Mouse (Mus musculus): ENCODE results near the gene Cln6. TPM values are rescaled to one million over a fixed set of nuclear protein-coding genes. Genes with fewer than 3 reads are reported as not detected.
"Not testable (repeated sequence)": the region's sequence is repeated elsewhere in the genome, so short reads cannot be mapped to it uniquely, and the experiment has no call there.

Cln6 gene
- 10 to 100 TPM; 14.2 to 20.1 (median 15.6) TPM for total RNA-seq (2022)

DNA sequence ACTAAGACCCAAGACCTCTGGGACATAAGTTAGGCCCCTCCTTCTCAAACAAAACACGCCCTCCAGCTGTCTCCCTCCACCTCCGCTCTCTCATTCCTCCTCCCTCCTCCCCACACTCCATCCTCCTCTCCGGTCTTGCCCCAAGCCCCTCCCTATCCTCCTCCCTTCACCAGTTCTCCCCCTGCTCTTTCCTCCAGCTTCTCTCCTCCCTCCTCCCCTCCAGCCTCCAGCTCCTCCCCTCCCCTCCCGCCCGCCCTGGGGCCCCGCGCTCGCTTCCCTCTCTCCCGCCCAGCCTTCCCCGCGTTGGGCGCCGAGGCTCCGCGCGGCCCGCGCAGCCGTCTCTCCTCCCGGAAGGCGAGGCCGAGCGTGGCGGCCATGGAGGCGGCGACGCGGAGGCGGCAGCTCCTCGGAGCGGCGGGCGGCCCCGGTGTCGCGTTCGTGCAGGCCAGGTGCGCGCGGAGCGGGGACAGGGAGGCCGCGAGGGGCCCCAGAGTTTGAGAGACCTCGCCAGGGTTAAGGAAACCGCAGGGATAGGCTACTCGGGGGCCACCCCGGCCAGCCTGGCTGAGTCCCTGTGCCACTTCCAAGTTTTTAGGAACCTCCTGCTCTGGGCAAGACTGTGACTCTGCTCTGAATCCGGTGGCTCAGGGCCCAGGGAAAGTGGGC lies at the start of gene Cln6:
Gene Cln6, plus strand, starts transcription at position 280 of the 666 bp plus-strand sequence.
- peak; percentile 54 to 65 for DNase-seq (ENCODE audit: low spot score in 2 of 2)

DNA sequence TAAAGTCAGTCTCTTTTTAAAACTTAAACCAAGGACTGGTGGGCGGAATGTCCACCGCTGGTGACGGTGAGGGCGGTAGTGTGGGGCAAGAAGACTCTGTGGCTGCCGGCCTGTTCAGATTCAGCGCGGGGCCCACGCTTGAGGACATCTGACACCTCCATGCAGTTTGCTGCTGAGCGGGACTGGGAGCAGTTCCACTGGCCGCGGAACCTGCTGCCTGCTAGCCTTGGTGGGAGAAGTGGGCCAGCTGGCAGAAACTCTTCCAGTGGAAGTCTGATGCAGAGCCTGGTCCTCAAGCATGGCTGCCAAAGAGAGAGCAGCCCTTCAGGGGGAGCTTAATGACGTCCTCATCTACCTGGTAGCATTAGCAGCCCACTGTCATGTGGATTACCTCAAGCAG lies 48.7 kb upstream of the Cln6 start:
- no peak for DNase-seq (ENCODE audit: low spot score in 2 of 2)

DNA sequence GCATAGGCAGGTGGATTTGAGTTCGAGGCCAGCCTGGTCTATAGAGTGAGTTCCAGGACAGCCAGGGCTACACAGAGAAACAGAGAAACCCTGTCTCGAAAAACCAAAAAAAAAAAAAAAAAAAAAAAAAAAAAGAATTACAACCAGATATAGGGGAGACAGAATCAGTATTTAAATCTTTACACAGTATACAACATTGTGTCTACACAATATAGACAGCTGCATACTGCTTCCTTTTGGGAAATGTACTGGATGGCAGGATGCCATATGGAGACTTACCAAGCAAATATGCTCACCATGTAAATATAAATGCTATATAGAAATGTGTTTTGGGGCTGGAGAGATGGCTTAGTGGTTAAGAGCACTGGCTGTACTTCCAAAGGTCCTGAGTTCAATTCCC lies 39.4 kb upstream of the Cln6 start:
- not testable (repeated sequence) for DNase-seq (ENCODE audit: low spot score in 2 of 2)

DNA sequence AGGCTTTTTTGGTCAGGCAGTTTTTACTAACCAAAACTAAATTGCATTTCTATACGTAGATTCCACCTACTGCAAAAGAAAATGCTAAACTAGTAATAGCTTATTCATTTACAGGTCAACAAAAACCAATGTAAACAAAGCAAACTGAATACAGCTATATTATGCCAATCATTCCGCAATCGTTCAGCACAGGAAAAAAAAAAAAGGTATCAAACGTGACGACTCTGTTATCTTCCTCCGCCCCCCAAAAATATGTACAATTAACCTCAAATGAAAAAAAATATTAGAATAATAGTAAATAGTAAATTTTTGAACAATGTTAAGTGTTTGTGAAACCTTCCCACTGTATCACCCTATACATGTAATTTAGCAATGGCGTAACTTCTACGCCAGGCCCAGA lies 28.5 kb upstream of the Cln6 start:
- DNase-seq (ENCODE audit: low spot score in 2 of 2) = no peak

DNA sequence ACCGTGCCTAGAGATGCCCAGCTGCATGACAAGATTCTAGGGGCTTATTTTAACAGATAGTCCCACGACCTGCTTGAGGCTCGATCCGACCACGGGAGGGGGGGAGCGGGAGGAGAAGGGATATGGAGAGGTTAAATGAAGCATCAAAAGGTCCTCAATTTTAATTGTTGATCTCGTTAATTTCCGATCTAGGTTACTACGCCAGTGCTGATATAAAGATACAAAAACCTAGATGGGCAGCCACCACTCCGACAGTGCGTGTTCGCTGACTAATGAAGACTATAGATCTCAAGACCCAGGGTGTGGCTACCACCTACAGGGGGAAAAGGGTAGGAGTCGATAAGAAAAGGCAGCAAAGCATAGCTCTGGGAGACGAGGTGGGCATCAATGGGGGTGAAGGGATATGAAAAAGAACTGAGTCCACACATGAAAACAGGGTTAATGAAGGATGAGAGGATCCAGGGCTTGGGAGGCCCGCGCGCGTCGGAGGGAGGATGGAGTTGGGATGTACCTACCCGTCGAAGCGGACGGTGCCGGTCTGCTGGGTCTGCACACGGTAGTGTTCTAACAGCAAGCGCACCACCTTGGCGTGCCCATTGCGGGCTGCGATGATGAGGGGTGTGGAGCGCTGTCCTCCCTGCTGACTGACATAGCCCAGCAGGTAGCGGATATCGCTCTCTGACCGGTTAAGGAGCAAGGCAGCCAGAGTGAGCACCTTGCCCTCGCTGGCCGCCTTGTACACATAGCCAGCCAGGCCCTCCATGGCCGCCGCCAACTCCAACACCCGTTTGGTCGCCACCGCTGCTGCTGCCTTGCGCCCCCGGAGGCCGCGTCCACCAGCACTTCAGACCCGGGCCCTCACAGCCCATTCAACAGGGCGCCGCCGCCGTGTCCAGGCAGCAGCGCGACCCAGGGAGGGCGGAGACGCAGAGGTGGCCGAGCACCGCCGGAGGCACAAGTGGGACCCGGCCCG lies 27.8 kb upstream of the Cln6 start:
- DNase-seq (ENCODE audit: low spot score in 2 of 2) = peak in 1 of 2 experiments; percentile 39

DNA sequence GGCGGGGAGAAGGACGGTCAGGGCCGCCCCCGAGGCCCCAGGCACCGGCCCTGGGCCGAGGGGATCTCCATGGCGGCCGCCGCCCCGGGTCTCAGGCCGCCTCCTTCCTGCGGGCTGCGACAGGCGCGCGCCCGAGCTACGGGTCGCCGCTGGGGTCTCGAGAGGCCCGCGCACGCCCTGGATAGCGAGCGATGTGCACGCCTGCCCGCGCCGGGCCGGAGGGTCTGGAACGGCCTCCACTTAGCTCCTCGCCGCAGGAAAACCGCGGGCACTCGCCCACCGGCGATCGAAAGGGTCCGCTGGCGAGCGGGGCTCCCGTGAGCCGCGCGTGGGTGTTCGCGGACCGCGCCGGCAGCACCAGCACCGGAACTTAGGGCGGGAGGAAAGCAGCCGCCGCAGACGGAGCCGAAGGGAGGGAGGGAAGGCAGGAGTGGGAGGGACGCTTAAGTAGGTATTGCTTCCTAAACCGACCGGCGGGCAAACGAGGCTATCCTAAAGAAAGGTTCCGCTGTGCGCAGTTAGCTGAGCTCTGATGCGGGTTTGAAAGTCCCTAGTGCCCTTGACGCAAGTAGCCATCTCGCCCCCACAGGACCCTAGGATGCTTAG lies 27.0 kb upstream of the Cln6 start, which contains the start of gene Fem1b:
Gene Fem1b, minus strand, starts transcription at position 419 of the 606 bp plus-strand sequence.
- peak; percentile 87 to 89 for DNase-seq (ENCODE audit: low spot score in 2 of 2)

DNA sequence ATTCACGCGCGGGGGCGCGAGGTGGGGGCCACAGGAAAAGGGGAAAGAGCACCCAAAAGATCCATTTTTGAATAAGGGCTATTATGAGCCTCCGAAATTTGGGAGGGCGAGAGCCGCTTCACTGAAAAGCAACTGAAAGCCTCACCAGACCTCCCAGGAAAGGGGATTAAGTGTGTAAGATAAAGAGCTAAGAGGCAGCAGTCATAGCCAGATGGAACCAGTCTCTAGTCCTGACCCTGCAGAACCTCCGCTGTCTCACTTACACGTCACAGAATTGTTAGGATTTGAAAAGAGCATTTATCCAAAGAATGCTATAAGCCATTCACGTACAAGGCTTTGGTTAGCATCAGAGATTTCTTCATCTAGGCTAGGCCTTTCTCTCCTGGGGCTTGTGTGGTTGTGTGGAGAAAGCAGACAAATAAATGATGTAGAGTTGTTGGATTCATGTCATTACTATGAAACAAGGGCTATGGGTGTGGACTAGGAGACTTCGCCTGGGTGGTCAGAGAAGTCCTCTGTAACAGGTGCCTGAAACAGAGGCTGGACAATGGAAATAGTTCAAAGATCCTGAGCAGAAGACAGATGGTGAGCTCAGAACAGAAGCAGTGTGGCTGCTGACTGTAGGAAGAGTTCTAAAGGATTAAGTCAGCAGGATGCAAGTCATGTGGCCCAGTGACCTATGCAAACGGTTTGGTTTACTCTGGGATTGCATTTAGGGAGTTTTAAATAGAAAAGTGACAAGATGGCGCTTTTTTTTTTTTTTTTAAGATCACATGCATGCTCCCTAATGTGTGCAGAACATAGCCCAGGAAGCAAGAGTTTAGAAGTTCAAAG lies 26.2 kb upstream of the Cln6 start:
- DNase-seq (ENCODE audit: low spot score in 2 of 2) = no peak

DNA sequence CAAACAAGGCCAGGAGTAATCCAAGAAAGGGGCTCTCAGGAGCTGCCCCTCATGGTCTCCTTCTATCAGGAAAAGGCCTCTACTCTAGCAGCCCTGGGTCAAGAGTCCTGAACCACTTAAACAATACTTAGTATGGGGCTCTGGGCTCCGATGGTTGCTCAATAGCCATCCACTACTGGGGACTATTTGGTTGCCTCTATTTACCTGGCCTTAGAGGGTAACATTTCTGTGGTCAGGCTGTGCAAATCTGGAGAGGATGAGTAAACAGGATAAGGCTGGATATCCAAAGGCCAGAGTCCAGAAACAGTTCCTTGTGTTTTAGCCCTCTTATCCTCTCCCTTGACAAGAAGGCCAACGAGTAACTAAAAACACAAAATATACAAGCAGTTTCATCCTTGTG lies 23.8 kb upstream of the Cln6 start:
- no peak for DNase-seq (ENCODE audit: low spot score in 2 of 2)

DNA sequence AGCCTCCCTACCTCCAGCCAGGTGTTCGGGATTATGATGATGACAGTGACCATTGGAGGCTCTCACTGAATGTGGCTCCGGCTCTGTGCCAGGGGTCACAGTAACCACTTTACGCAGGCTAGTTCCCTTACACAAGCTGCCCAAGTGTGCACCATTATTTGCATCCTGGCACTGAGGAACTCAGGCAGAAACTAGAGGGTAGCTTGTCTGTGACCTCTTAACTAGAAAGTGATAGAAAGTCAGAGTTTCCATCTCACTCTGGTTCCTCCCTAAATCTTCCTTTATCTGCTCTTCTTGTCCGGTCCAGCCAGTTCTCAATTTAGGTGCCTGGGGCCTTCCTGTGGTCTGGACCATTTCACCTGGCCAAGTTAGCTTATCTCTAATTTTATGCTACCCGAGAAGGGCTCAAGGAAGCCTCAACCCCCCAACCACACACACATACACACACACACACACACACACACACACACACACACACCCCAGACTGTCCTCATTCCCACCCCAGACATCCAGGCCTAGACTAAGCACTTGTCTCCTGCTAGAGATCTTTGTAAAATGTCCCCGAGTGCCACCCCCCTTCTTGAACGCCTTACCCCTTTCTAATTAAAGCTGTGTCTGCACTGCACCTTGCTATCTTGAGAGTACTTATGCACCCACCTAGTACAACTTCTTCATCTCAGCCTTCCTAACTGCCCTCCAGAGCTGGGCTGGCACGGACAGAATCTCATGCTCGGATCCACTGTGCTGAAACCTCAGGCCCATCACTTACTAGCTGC lies 22.1 kb upstream of the Cln6 start:
- no peak for DNase-seq (ENCODE audit: low spot score in 2 of 2)

DNA sequence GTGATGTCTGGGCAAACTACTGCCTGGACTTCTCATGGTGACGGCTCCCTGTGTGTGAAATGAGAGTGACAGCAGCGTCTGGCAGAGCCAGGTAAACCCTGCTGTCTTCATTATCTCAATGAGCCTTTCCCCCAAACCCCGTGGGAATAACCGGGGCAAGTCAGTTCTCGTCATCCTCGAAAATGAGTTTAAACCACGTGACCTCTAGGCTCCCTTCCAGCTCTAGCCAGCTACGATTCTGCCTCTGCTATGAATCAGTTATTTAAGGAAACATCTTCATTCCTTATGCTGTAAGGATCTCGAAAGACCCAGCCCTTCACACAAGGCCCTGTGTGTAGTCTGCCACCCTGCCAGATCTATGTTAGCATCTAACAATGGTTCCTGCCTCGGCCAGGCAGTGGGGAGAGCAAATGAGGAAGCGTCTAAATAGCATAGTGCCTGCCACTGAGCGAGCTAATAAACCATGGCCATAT lies 21.4 kb upstream of the Cln6 start:
- no peak for DNase-seq (ENCODE audit: low spot score in 2 of 2)

DNA sequence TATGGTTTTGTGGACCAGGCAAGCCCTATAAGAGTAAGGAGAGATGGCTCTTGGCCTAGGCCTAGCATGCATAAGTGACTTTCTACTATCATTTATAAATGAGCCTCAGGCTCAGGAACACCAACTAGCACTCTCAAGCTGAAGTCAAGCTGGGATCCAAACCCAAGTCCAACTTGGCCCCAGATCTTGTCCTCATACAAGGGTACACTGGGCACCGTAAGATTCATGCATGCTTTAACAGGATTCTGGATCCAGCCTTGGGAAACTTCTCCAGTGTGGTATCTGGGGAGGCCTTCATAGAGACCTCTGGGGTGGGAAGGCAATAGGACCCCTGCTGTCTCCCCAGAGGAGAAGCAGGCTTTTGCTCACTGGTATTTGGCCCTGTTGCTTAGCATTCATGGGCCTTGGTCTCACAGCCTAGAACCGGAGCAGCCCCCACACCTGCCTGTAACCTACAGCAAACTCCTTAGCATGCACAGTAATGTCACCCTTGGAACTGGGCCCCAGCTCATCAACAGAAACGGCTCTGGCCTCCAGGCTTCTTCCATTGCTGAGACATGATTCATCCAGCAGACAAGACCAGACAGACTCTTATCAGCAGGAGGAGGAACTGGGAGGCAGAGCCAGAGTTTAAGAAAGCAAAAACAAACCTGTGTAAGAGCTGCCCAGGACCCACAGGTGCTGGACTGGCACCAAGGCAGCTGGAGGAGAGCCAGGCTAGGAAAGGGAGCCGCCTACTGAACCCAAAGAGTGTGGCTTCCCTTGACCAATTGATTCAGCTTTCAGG lies 20.6 kb upstream of the Cln6 start:
- DNase-seq (ENCODE audit: low spot score in 2 of 2) = no peak

DNA sequence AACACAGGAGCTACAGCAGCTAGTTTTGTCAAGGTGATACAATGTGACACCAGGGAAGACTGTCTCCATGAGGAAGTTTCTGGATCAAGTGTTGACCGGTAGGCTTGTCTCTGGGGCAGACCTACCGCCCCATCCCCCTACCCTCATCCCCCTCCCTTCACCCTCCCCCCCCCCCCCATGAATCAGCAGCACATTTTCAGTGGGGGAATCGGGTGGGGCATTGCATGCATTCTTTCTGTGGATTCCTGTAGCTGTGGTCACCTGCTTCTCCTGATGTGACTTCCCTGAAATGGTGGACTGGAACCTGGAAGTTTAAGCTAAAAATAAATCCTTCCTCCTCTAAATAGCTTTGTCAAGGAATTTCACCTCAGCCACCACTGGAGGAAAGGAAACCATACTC lies 19.1 kb upstream of the Cln6 start:
- DNase-seq (ENCODE audit: low spot score in 2 of 2) = no peak

DNA sequence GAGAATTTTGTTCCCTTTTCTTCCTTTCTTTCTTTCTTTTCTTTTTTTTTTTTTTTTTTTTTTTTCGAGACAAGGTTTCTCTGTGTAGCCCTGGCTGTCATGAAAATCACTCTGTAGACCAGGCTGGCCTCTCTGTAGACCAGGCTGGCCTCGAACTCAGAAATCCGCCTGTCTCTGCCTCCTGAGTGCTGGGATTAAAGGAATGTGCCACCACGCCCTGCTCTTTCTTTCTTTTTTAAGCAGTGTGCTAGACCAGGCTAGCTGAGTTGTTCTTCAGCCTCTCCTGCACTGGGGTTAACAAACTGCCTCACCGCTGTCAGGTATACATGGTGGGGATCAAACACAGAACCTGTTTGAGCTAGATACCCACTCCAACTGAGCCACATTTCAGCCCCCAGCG lies 18.7 kb upstream of the Cln6 start:
- not testable (repeated sequence) for DNase-seq (ENCODE audit: low spot score in 2 of 2)

DNA sequence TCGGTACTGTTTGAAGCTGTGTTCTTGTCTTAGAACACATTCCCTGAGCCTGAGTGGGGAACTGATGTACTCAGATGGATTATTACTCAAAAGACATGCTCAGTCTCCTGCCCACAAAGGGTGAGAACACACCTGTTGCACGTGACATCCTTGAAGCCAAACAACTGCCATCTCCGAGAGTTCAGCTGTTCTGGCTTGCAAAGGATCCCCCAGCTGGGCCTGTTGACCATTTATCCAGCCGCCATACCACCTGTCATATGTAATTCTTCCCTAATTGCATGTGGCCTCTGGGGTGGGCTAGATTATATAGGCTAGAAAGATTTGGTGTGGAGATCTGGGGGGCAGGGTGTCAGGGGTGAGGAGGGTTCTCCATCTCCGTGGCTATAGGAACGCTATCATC lies 17.8 kb upstream of the Cln6 start:
- no peak for DNase-seq (ENCODE audit: low spot score in 2 of 2)

DNA sequence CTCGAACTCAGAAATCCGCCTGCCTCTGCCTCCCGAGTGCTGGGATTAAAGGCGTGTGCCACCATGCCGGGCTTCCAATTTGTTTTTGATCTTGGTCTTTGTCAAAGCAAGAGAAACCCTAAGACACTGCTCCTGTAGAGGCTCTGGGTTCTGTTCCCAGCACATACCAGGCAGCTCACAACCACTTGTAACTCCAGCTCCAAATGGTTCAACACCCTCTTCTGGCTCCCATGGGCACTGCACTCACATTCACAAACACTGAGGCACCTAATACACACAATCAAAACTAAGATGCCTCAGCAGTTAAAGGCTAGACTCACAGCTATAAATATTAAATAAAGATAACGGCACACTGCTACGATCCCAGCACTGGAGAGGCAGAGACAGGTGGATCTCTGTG lies 16.8 kb upstream of the Cln6 start:
- DNase-seq (ENCODE audit: low spot score in 2 of 2) = no peak

DNA sequence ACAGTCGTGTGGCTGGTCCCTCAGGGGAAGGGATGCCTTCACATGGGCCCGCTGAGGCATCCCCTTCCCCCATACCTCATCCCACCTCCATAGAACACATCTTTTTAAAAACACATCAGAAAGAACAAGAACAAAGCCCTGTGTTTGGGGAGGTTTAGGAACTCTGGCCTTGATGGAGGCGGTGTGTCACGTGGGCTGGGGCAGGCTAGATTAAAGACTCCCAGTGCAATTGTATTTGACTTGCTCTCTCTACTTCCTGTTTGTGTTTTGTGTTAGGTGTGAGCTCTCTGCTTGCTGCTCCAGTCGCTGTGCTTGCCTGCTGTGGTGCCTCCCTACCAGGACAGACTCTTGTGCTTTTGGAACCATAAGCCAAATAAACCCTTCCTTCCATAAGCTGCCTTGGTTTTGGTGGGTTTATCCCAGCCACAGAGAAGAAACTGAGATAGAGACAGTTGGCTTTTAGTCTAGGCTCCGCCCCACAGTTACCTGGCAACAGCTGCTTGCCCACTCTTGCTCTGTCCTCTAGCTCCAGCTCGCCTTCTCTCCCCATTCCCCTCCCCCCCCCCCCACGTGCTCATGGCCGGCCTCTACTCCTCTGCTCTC lies 12.7 kb upstream of the Cln6 start:
- no peak for DNase-seq (ENCODE audit: low spot score in 2 of 2)

DNA sequence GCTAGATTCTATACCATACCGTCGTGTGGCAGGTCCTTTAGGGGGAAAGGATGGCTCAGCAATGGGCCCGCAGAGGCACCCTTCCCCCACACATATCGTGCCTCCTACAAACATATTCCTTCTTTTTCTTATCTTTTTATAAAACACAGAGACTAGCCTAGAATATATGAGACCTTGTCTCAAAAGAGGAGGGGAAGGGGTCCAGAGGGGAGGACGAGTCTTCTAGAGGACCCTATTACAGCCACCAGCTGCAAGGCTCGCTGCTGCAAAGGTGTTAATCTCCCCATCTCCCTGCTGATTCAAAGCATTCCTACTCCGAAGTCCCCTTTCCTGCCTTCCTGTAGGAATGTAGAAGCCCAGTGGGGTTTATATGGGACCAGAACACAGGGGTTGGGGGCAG lies 12.1 kb upstream of the Cln6 start:
- no peak for DNase-seq (ENCODE audit: low spot score in 2 of 2)

DNA sequence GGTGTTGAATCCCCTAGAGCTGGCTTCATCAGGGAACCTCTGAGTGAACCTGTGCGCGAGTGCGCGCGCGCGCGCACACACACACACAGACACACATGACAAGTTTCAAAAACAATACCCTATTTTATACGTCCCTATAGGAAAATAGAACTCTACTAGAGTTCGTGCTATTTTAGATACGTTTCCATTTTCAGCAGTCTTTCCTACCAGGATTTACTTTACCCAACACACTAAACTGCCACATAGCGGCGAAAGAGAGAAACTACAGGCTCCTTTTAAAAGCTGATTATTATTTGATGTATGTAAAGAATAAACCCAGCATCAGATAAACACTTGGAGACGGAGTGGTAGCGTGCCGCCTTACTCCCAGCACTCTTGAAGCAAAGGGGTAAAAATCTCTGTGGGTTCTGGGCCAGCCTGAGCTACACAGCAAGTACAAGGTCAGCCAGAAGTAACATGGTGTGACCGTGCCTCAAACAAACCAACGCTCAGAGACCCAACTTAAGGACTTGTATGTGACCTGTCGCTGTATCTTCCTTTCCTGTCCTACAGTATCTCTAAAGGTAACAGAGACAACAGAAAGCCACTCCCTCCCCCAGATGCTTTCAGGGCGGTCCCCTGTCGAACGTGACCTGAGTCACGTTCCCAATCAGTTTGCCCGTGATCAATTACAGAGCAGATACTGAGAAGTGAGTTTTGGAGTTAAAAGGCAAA lies 10.5 kb upstream of the Cln6 start:
- DNase-seq (ENCODE audit: low spot score in 2 of 2) = no peak

Data from left cerebral cortex, adult 8-10 months (tissue).